Mouse (Mus musculus): ENCODE measurements around the gene Slc44a2. TPM values are rescaled to one million over a fixed set of nuclear protein-coding genes. Genes with fewer than 3 reads are reported as not detected.

Gene Slc44a2
- polyA plus RNA-seq, 1 experiment = 356 TPM

DNA sequence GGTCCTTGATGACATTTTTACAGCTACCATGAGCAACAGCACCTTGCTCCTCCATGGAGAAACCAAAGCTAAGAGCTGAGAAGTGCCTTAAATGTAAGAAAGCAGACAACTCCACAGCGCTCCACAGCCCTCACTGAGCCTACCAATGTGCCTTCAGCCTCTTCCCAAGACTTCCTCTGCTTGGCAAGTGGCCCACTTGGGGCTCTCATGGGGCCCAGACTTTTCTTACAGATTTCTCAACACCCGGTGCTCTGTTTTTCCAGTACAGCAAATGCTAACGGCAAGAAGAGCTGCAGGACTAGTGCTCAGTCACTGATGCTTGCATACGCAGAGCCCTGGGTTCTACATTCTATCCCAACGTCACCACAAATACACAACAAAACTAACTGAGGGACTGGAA lies 42.7 kb upstream of the Slc44a2 start:
- no peak for TF ChIP-seq POLR2A (IDR thresholded peaks at IDR 0.05; ENCODE audit: insufficient read depth, low read depth, low read length)
- no peak for TF ChIP-seq CTCF (IDR thresholded peaks at IDR 0.05; ENCODE audit: insufficient read depth, low read depth, low read length)
- 83% methylated on average over 5 of the region's 5 CpGs for WGBS
- Histone ChIP-seq H3K4me1 (ENCODE audit: control insufficient read depth, insufficient read depth, low read length) (no peaks in the 10 kb centered on the region), H3K27ac (ENCODE audit: insufficient read depth, low read depth, low read length) (no peak overlapping the region), H3K4me3 (ENCODE audit: insufficient read depth, low read depth, low read length) (no peak overlapping the region)

GRCm38 (mm10) chr9:21283591-21283990 lies 36.9 kb upstream of the Slc44a2 start:
- 89% methylated on average over 5 of the region's 5 CpGs for WGBS
- TF ChIP-seq CTCF (IDR thresholded peaks at IDR 0.05; ENCODE audit: insufficient read depth, low read depth, low read length) (no peak), POLR2A (IDR thresholded peaks at IDR 0.05; ENCODE audit: insufficient read depth, low read depth, low read length) (no peak)
- H3K27ac ChIP-seq (ENCODE audit: insufficient read depth, low read depth, low read length) = no peak overlapping the region
- peaks cover 10% of the 10 kb centered on the region for H3K4me1 ChIP-seq (ENCODE audit: control insufficient read depth, insufficient read depth, low read length)
- H3K4me3 ChIP-seq (ENCODE audit: insufficient read depth, low read depth, low read length) = no peak overlapping the region

DNA sequence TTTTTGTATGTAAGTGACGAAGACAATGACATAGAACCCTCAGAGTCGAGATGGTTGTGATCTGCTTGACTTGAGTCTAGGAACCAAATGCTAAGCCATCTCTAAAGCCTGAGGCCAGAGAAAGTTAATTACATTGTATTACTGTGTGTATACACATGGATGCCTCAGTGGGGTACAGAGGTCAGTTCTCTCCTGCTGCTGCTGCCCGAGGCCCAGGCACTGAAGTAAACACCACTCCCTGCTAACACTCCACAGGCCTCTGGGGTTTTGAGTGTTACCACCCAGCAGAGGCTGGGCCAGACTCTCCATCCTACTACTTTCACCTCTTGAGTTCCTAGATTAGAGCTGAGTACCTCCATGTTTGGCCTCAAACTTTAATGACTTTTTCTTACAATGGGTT lies 36.5 kb upstream of the Slc44a2 start:
- Histone ChIP-seq H3K4me3 (ENCODE audit: insufficient read depth, low read depth, low read length) (no peak overlapping the region), H3K27ac (ENCODE audit: insufficient read depth, low read depth, low read length) (no peak overlapping the region), H3K4me1 (ENCODE audit: control insufficient read depth, insufficient read depth, low read length) (peaks cover 13% of the 10 kb centered on the region)
- 84% methylated on average over 3 of the region's 3 CpGs for WGBS
- TF ChIP-seq CTCF (IDR thresholded peaks at IDR 0.05; ENCODE audit: insufficient read depth, low read depth, low read length) (no peak), POLR2A (IDR thresholded peaks at IDR 0.05; ENCODE audit: insufficient read depth, low read depth, low read length) (no peak)

GRCm38 (mm10) chr9:21286753-21287152 lies 33.7 kb upstream of the Slc44a2 start:
- TF ChIP-seq POLR2A (IDR thresholded peaks at IDR 0.05; ENCODE audit: insufficient read depth, low read depth, low read length) (no peak), CTCF (IDR thresholded peaks at IDR 0.05; ENCODE audit: insufficient read depth, low read depth, low read length) (no peak)
- no peak overlapping the region for H3K4me3 ChIP-seq (ENCODE audit: insufficient read depth, low read depth, low read length)
- WGBS = 56% methylated on average over 3 of the region's 3 CpGs
- H3K27ac ChIP-seq (ENCODE audit: insufficient read depth, low read depth, low read length) = no peak overlapping the region
- peaks cover 17% of the 10 kb centered on the region for H3K4me1 ChIP-seq (ENCODE audit: control insufficient read depth, insufficient read depth, low read length)

GRCm38 (mm10) chr9:21287571-21288402 lies 32.7 kb upstream of the Slc44a2 start, which contains the start of gene Kri1:
TSS of gene Kri1 (minus strand) at chr9:21287969.
- WGBS = under 1% methylated on average over 59 of the region's 59 CpGs
- TF ChIP-seq CTCF (IDR thresholded peaks at IDR 0.05; ENCODE audit: insufficient read depth, low read depth, low read length) (no peak), POLR2A (IDR thresholded peaks at IDR 0.05; ENCODE audit: insufficient read depth, low read depth, low read length) (peak; percentile 86)
- peak within 1 kb of the TSS; percentile 89 for H3K4me3 ChIP-seq (ENCODE audit: insufficient read depth, low read depth, low read length)

DNA sequence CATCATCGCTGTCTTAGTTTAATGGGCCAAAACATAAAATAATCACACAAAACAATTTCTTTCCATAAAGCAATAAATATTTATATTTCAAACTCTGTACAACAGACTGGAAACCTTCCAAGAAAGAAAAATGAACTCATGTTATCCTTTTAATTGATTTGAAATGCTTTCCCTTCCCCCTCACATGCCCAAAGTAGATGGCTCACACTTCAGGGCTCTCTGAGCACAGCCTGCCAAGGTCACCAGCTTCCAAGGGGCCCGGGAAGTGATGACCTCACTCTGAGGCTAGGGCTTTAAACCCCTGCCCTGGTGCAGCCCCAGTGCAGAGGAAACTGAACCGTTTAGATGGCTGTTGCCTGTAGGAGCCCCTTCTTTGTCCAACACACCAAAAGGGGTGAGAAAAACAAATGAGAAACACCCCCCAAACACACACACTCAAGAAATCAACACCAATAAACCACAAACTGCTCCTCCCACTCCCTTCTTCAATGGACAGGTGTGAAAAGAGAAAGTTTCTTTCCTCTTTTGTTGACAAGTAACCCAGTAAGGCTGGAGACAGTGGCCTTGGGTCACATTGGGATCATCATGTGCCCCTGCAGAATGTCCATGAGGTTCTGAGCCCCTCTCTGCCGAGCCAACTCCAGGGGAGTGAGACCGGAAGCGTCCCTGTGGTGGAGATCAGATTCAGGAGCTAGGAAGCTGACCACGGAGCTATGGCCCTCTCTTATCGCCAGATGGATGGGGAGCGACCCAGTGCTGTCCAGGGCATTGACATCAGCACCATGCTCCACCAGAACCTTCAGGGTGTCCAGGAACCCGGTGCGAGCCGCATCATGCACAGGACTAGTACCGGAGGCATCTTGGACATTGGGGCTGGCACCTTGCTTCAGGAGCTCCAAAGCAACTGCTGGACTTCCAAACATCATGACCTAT lies 31.8 kb upstream of the Slc44a2 start:
- WGBS = 73% methylated on average over 13 of the region's 13 CpGs
- H3K4me3 ChIP-seq (ENCODE audit: insufficient read depth, low read depth, low read length) = peak overlapping the region; percentile 89
- TF ChIP-seq POLR2A (IDR thresholded peaks at IDR 0.05; ENCODE audit: insufficient read depth, low read depth, low read length) (no peak), CTCF (IDR thresholded peaks at IDR 0.05; ENCODE audit: insufficient read depth, low read depth, low read length) (no peak)
- H3K4me1 ChIP-seq (ENCODE audit: control insufficient read depth, insufficient read depth, low read length) = peaks cover 17% of the 10 kb centered on the region
- peak overlapping the region; percentile 83; the same call in 1 of the 2 replicates for H3K27ac ChIP-seq (ENCODE audit: insufficient read depth, low read depth, low read length)

More at GRCm38 (mm10) chr9:21287571-21288402, 32.7 kb upstream of the Slc44a2 start, which contains the start of gene Kri1:
- H3K27ac ChIP-seq (ENCODE audit: insufficient read depth, low read depth, low read length) = peak within 1 kb of the TSS; percentile 83
- H3K4me1 ChIP-seq (ENCODE audit: control insufficient read depth, insufficient read depth, low read length) = peaks cover 17% of the 10 kb centered on the region

DNA sequence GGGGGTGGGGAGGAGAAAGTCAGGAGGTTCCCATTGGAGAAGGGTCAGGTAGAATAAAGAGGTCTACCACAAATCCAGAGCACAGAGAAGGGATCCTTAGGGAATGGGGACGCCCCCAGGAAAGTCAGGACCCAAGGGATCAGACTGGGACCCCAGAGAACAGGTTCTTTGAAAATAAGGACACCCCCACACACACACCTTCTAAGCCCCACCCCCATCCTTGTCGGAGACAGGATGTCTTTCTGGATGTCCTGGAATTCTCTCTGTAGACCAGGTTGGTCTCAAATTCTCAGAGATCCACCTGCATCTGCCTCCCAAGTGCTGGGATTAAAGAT lies 31.2 kb upstream of the Slc44a2 start:
- WGBS = 98% methylated on average over 2 of the region's 2 CpGs
- no peak for TF ChIP-seq CTCF (IDR thresholded peaks at IDR 0.05; ENCODE audit: insufficient read depth, low read depth, low read length)
- peaks cover 17% of the 10 kb centered on the region for H3K4me1 ChIP-seq (ENCODE audit: control insufficient read depth, insufficient read depth, low read length)
- no peak overlapping the region for H3K4me3 ChIP-seq (ENCODE audit: insufficient read depth, low read depth, low read length)
- H3K27ac ChIP-seq (ENCODE audit: insufficient read depth, low read depth, low read length) = no peak overlapping the region

- no peak for TF ChIP-seq POLR2A (IDR thresholded peaks at IDR 0.05; ENCODE audit: insufficient read depth, low read depth, low read length)
- no peak for TF ChIP-seq CTCF (IDR thresholded peaks at IDR 0.05; ENCODE audit: insufficient read depth, low read depth, low read length)
- H3K4me1 ChIP-seq (ENCODE audit: control insufficient read depth, insufficient read depth, low read length) = peaks cover 17% of the 10 kb centered on the region
- peak overlapping the region; percentile 81 for H3K4me3 ChIP-seq (ENCODE audit: insufficient read depth, low read depth, low read length)
- peak overlapping the region; percentile 81 for H3K27ac ChIP-seq (ENCODE audit: insufficient read depth, low read depth, low read length)
- WGBS = under 1% methylated on average over 20 of the region's 20 CpGs
These were observed 29.9 kb upstream of the Slc44a2 start for GRCm38 (mm10) chr9:21290589-21290988.
